Mouse (Mus musculus): ENCODE data around the gene Rap2a.

GRCm38 (mm10) chr14:120477982-120478568 is at the start of gene Rap2a:
- TF ChIP-seq POLR2AphosphoS5 (IDR thresholded peaks at IDR 0.05; ENCODE audit: borderline replicate concordance, low read depth, low read length), result no peak
- peak; percentile 57; the same call in 1 of the 2 replicates for TF ChIP-seq NRF1 (IDR thresholded peaks at IDR 0.05; ENCODE audit: insufficient read depth, low read depth, low read length, poor library complexity, severe bottlenecking)
- TF ChIP-seq E2F4 (IDR thresholded peaks at IDR 0.05; ENCODE audit: borderline replicate concordance, low read depth, low read length), result no peak
- TF ChIP-seq HCFC1 (IDR thresholded peaks at IDR 0.05; ENCODE audit: low read depth, low read length), result no peak

Measured in MEL (cell line).